Mouse (Mus musculus) neural tube, embryonic 11.5 days (tissue): ENCODE data around the gene Crybb1. TPM values are rescaled to one million over a fixed set of nuclear protein-coding genes. Genes with fewer than 3 reads are reported as not detected.

ENCODE experiments used
- ATAC-seq: fragments of 200-750 bp; cut with Nextera tagmentation; 2 replicates; pipeline ENCODE4 v1.8.0; 2017; ENCODE audit warnings: moderate number of reproducible peaks, mild to moderate bottlenecking, moderate TSS enrichment, moderate library complexity; ENCODE audit not compliant: insufficient read depth, low FRiP score, low TSS enrichment
- DNase-seq: peaks from one replicate; pipeline ENCODE4 v3.0.0-alpha.2; 2015; ENCODE audit warnings: low spot score
- H3K27ac ChIP-seq: fragments of 300-500 bp; sonication (generic); 2 replicates; pipeline ENCODE4 v1.5.1; 2014; ENCODE audit warnings: low read depth, mild to moderate bottlenecking, low read length
- H3K27me3 ChIP-seq: fragments of 300-500 bp; sonication (generic); 2 replicates; pipeline ENCODE4 v1.6.1; 2014; ENCODE audit warnings: mild to moderate bottlenecking, low read length, mixed read lengths; ENCODE audit not compliant: control insufficient read depth, insufficient read depth
- H3K36me3 ChIP-seq: fragments of 300-500 bp; sonication (generic); 2 replicates; pipeline ENCODE4 v1.6.1; 2014; ENCODE audit warnings: mild to moderate bottlenecking, low read length, moderate library complexity, mixed read lengths; ENCODE audit not compliant: control insufficient read depth, insufficient read depth
- H3K4me1 ChIP-seq: fragments of 300-500 bp; sonication (generic); 2 replicates; pipeline ENCODE4 v1.6.1; 2014; ENCODE audit warnings: low read length, mixed read lengths; ENCODE audit not compliant: control insufficient read depth, insufficient read depth
- H3K4me2 ChIP-seq: fragments of 300-500 bp; sonication (generic); 2 replicates; pipeline ENCODE4 v1.6.1; 2014; ENCODE audit warnings: low read depth, mild to moderate bottlenecking, moderate library complexity
- H3K4me3 ChIP-seq: fragments of 300-500 bp; sonication (generic); 2 replicates; pipeline ENCODE4 v1.5.1; 2014; ENCODE audit warnings: low read depth, low read length
- H3K9ac ChIP-seq: fragments of 300-500 bp; sonication (generic); 2 replicates; pipeline ENCODE4 v1.6.1; 2014; ENCODE audit warnings: mild to moderate bottlenecking, low read length
- H3K9me3 ChIP-seq: fragments of 300-500 bp; sonication (generic); 2 replicates; pipeline ENCODE4 v1.6.1; 2016; ENCODE audit warnings: low read length; ENCODE audit not compliant: control insufficient read depth
- WGBS: fragments of 180-500 bp; shearing (Covaris S2); extraction: QIAGEN DNeasy Blood & Tissue Kit; methylation state at CpG from one replicate; pipeline ENCODE4 v1.1.7; 2014; 5-methylcytosine and 5-hydroxymethylcytosine counted together
- polyA plus RNA-seq: library from polyadenylated mRNA; unstranded; fragments of >200 nt; fragmentation: Nextera tagmentation; extraction: Ambion mirVana; gene quantifications from 2 replicates; pipeline ENCODE4 v1.2.1, GENCODE M21; 2014

Crybb1 gene
- polyA plus RNA-seq, 1 experiment from 2014 or later, result 0.90 TPM

DNA sequence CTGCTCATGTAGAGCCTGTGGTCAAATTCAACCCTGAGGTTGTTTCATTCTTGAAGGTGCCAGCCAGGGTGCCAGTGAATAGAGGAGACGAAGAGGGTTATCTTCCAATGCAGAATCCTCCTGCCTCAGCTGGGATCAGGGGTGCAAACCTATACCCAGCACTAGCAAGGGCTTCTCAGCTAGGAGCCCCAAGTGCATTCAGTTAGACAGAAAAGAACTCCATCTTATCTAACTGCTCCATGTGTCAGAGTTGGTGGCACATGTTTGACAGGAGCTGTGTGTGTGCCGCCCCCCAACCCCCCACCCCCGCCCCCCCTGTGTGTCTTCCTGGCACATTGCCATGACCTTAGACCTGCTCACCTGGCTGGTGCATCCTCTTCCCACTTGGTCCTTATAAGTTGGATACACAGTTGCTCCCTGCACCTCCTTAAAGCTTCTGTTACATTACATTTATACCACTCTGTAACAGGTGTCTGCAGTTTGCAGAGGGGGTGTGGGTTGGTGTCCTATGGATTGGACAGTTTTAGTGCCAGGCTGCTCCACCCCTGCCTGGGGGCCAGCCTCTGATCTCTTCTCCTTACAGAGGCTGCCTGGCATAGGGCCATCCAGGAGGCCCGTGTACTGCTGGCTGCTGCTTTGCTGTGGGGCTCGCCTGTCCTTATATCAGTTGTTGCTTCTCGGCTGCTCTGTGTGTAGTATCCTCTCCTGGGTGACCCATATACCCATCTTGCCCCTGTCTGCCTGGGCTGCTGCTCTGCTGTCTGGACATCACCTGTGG is 41.0 kb downstream of the Crybb1 start:
- H3K27ac ChIP-seq, result no peak overlapping the region
- DNase-seq (no peak), ATAC-seq (no peak)
- WGBS, result 89% methylated on average over 6 of the region's 6 CpGs
- no peak overlapping the region for H3K4me3 ChIP-seq
- H3K4me1 ChIP-seq, result no peaks in the 10 kb centered on the region
- no peak overlapping the region for H3K4me2 ChIP-seq
- no peaks in the 10 kb centered on the region for H3K27me3 ChIP-seq
- no peaks in the 10 kb centered on the region for H3K9me3 ChIP-seq
- H3K9ac ChIP-seq, result no peak overlapping the region
- no peaks in the 10 kb centered on the region for H3K36me3 ChIP-seq

DNA sequence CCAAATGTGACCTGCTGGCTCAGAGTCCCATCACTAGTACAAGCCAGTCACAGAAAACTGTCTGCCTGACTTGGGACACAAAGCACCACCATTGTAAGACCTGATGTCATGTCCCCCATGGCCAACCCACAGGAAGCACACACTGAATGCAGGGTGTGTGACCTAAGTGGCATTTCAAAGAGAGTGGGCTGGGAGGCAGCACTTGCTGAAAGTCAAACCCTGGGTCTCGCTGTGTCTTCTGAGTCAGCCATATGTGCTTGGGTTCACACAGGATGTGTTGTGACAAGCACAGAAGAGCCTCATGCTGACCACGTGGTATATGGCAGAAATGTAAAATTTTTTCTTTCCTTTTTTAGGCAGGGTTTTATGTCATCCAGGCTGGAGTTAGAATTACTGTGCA is 41.6 kb downstream of the Crybb1 start:
- ATAC-seq (no peak), DNase-seq (no peak)
- Histone ChIP-seq H3K9me3 (no peaks in the 10 kb centered on the region), H3K9ac (no peak overlapping the region), H3K36me3 (no peaks in the 10 kb centered on the region), H3K4me2 (no peak overlapping the region), H3K27me3 (no peaks in the 10 kb centered on the region), H3K4me3 (no peak overlapping the region), H3K4me1 (no peaks in the 10 kb centered on the region), H3K27ac (no peak overlapping the region)
- 90% methylated on average over 2 of the region's 2 CpGs for WGBS

DNA sequence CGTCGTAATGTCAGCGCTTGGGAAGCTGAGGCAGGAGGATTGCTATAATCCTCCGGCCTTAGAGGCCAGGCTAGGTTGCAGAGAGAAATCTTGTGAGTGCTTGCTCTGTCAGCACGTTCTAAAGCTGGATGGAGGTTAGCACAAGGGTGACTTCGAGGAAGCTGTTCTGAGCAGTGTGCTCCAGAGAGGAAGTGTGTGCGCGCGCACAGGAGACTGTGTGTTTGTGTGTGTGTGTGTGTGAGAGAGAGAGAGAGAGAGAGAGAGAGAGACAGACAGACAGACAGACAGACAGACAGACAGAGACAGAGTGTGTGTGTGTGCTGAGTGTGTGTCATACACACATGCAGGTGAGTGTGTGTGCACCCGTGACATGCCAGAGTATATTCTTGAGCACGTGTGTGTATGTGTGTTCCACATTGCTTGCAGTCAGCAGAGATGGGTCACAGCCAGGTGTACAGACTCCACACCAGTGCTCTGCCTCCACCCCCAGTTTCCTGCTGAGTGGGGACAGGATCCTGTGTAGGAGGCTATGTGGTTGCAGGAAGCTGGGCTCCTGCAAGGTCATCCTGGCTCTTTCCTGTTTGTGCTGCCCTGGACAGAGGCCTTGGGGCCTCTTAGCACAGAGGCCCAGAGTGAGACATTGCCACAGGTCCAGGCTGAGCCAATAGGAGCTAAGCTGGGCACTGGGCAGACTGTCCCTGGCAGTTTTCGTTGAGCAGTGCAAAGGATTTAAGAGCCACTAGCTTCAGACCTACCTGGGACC is 42.8 kb downstream of the Crybb1 start:
- ATAC-seq (no peak), DNase-seq (no peak)
- Histone ChIP-seq H3K4me2 (no peak overlapping the region), H3K9me3 (no peaks in the 10 kb centered on the region), H3K36me3 (no peaks in the 10 kb centered on the region), H3K27me3 (no peaks in the 10 kb centered on the region), H3K27ac (no peak overlapping the region), H3K4me3 (no peak overlapping the region), H3K9ac (no peak overlapping the region), H3K4me1 (no peaks in the 10 kb centered on the region)
- 88% methylated on average over 12 of the region's 12 CpGs for WGBS

DNA sequence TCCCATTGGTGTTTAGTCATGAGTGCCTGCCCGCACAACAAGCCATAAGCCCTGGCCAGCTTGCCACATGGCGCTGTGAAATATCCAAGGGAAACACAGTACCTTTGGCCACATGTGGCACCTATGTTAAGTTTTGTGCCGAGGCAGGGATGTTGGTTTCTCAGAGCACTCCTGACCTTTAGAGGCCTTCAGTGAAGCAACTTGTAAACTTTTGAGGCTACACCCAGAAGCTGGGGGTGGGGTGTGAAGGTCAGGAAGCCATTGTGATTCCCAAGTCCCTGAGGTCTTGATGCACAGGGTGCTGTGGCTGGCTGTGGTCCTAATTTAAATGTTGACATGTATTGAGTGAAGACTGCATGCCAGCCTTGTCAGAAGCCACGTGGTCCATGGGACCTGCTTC is 43.8 kb downstream of the Crybb1 start:
- no peak overlapping the region for H3K9ac ChIP-seq
- H3K27ac ChIP-seq, result no peak overlapping the region
- 83% methylated on average over 4 of the region's 4 CpGs for WGBS
- H3K9me3 ChIP-seq, result no peaks in the 10 kb centered on the region
- no peak overlapping the region for H3K4me3 ChIP-seq
- H3K4me2 ChIP-seq, result no peak overlapping the region
- DNase-seq (no peak), ATAC-seq (no peak)
- no peaks in the 10 kb centered on the region for H3K36me3 ChIP-seq
- H3K27me3 ChIP-seq, result no peaks in the 10 kb centered on the region
- no peaks in the 10 kb centered on the region for H3K4me1 ChIP-seq

DNA sequence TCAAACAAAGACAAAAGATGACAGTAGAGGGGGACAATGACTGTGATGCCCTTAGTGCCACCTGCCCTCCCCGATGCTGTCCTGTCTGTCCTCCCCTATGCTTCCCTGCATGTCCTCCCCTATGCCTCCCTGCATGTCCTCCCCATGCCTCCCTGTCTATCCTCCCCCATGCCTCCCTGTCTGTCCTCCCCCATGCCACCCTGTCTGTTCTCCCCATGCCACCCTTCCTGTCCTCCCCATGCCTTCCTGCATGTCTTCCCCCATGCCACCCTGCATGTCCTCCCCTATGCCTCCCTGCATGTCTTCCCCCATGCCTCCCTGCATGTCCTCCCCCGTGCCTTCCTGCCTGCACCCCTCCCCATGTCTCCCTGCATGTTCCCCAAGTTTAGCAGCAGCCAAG is 44.5 kb downstream of the Crybb1 start:
- DNase-seq (no peak), ATAC-seq (no peak)
- H3K27ac ChIP-seq, result no peak overlapping the region
- no peaks in the 10 kb centered on the region for H3K9me3 ChIP-seq
- WGBS, result 72% methylated on average over 2 of the region's 2 CpGs
- no peaks in the 10 kb centered on the region for H3K36me3 ChIP-seq
- no peaks in the 10 kb centered on the region for H3K27me3 ChIP-seq
- H3K9ac ChIP-seq, result no peak overlapping the region
- H3K4me2 ChIP-seq, result no peak overlapping the region
- H3K4me1 ChIP-seq, result no peaks in the 10 kb centered on the region
- H3K4me3 ChIP-seq, result no peak overlapping the region

DNA sequence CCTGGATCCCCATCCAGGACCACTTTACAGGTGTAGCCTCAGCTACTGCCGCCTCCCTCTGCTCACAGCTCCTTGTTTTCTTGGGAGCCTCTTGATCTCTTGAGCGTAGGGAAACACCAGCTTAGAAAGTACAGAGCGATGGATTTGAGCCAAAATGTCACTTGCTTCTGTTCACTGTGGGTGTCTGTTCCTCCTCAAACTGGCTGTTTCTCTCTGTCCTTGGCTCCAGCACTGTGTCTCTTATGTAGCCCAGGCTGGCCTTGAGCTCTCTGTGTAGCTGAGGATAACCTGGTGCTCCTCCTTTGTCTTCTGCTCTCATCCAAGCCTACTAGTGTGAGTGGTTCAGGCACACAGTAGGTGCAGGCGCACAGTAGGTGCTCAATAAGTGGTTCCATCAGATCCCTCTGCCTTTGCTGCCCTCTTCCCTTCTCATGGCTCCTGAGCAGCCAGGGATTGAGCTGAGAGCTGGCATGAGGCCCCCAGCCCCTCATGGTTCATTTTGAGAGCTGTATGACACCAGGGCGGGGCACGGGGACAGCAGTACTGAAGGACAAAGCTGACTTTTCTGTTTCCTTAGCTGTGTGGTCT is 45.2 kb downstream of the Crybb1 start:
- H3K27ac ChIP-seq, result no peak overlapping the region
- DNase-seq (no peak), ATAC-seq (no peak)
- H3K4me3 ChIP-seq, result no peak overlapping the region
- H3K36me3 ChIP-seq, result no peaks in the 10 kb centered on the region
- no peaks in the 10 kb centered on the region for H3K4me1 ChIP-seq
- no peak overlapping the region for H3K9ac ChIP-seq
- 96% methylated on average over 6 of the region's 6 CpGs for WGBS
- no peak overlapping the region for H3K4me2 ChIP-seq
- no peaks in the 10 kb centered on the region for H3K27me3 ChIP-seq
- H3K9me3 ChIP-seq, result no peaks in the 10 kb centered on the region

DNA sequence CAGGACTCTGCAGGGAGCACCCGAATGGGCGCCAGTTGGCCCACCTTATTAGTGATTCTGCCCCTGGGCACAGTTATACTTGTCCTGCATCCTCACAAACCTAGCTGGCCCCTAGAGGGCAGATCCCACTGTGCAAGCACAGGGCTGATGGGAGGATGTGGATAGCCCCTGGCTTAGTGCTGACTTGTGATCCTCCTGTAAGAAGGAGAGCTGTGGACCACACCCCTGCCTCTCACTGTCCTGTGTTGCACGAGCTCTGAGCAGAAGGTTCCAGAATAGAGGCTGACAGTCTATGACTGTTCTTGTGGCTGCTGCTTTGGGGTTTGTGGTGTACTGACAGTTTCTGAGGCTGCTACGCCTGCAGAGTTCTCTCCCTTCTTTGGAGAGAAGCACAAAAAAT is 46.1 kb downstream of the Crybb1 start:
- H3K4me2 ChIP-seq, result no peak overlapping the region
- H3K4me3 ChIP-seq, result no peak overlapping the region
- no peaks in the 10 kb centered on the region for H3K27me3 ChIP-seq
- H3K9ac ChIP-seq, result no peak overlapping the region
- ATAC-seq (no peak), DNase-seq (no peak)
- WGBS, result 82% methylated on average over 4 of the region's 4 CpGs
- H3K4me1 ChIP-seq, result no peaks in the 10 kb centered on the region
- H3K27ac ChIP-seq, result no peak overlapping the region
- H3K36me3 ChIP-seq, result no peaks in the 10 kb centered on the region
- no peaks in the 10 kb centered on the region for H3K9me3 ChIP-seq

DNA sequence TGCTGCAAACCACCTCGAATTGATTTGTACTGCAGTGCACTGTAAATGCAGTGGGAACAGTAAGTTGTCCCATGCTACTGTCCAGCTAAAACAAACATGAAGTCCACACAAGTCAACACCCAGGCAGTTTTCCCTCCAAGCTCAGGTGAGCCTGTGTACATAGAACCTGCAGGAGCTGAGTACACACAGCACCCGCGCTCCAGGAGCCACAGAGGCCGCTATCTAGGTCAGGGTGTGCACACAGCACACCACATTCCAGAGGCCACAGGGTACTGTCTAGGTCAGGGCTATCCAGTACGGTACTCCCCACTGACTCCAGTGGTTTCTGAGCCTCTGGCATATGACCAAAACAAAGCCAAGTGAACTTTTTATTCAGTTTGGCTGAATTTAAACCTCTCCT is 46.7 kb downstream of the Crybb1 start:
- Histone ChIP-seq H3K27ac (no peak overlapping the region), H3K4me2 (no peak overlapping the region), H3K27me3 (no peaks in the 10 kb centered on the region), H3K4me1 (no peaks in the 10 kb centered on the region), H3K4me3 (no peak overlapping the region), H3K9me3 (no peaks in the 10 kb centered on the region), H3K9ac (no peak overlapping the region), H3K36me3 (0 out of 2 replicates have a peak, but pooled peaks cover under 1% of the 10 kb centered on the region)
- no peak for ATAC-seq
- no peak for DNase-seq
- WGBS, result 86% methylated on average over 5 of the region's 5 CpGs
